ENCODE assay signal across 24 mouse cellular contexts in genomic region chr15:78260668-78261333, GRCm38 (mm10). TPM values are rescaled to one million over a fixed set of nuclear protein-coding genes. Genes with fewer than 3 reads are reported as not detected.
DNase-seq lines count a peak whose midpoint lies in the region; ATAC-seq lines count a peak whose summit lies in the region.
"Had no signal": no experiment of that assay in that cellular context is flagged by ENCODE, and none has a peak within 500 bp of the region (broad histone marks: within the 10 kb centered on the region; RNA-seq: fewer than 3 reads in every experiment).

No protein-coding gene starts in this region.

- H3K4me2 ChIP-seq in heart, embryonic 13.5 days = peak overlapping the region; percentile 48
- peak overlapping the region; percentile 57 for H3K4me2 ChIP-seq in liver, embryonic 12.5 days
- H3K4me2 ChIP-seq: forebrain, embryonic 15.5 days; midbrain, embryonic 15.5 days had no signal

- peaks cover 1% of the 10 kb centered on the region for H3K27me3 ChIP-seq in heart, embryonic 13.5 days (replicated peaks)
- H3K27me3 ChIP-seq in liver, embryonic 12.5 days (replicated peaks) = peaks cover 18% of the 10 kb centered on the region
- H3K27me3 ChIP-seq: forebrain, embryonic 15.5 days; midbrain, embryonic 15.5 days had no signal

- H3K4me1 ChIP-seq in heart, embryonic 13.5 days = peaks cover 14% of the 10 kb centered on the region
- peaks cover 55% of the 10 kb centered on the region for H3K4me1 ChIP-seq in liver, embryonic 12.5 days
- H3K4me1 ChIP-seq: embryonic facial prominence, embryonic 10.5 days; forebrain, embryonic 15.5 days had no signal

- H3K27ac ChIP-seq in heart, embryonic 13.5 days (replicated peaks) = no peak overlapping the region; the same call in 1 of the 2 replicates
- peak overlapping the region; percentile 89 for H3K27ac ChIP-seq in liver, embryonic 12.5 days
- H3K27ac ChIP-seq: embryonic facial prominence, embryonic 10.5 days; forebrain, embryonic 15.5 days; kidney, postnatal 0 days; midbrain, embryonic 15.5 days had no signal

- no peak overlapping the region for H3K9ac ChIP-seq in heart, embryonic 13.5 days
- H3K9ac ChIP-seq in liver, embryonic 12.5 days = peak overlapping the region; percentile 66
- H3K9ac ChIP-seq: forebrain, embryonic 15.5 days; midbrain, embryonic 15.5 days had no signal

- peak; percentile 53 for ATAC-seq in heart, embryonic 13.5 days (ENCODE audit: extremely low read depth, insufficient number of reproducible peaks, low FRiP score, low TSS enrichment)
- ATAC-seq in erythroblast, adult 5-6 weeks (replicated peaks; ENCODE audit: low FRiP score, poor library complexity, severe bottlenecking) = peak; percentile 68
- peak; percentile 95 for ATAC-seq in liver, embryonic 12.5 days
- ATAC-seq in megakaryocyte-erythroid progenitor cell, adult 5-6 weeks (replicated peaks; ENCODE audit: low FRiP score, low TSS enrichment, poor library complexity, severe bottlenecking) = peak; percentile 51
- ATAC-seq: activated CD4-positive, CD25-positive, alpha-beta regulatory T cell, adult 4 months; forebrain, embryonic 15.5 days; hindbrain, embryonic 16.5 days; intestine, postnatal 0 days; midbrain, embryonic 15.5 days; Patski had no signal

- no peak for DNase-seq in heart, adult 11 months
- DNase-seq in layer of hippocampus, postnatal 25 days (ENCODE audit: extremely low spot score in 1 of 2, low spot score in 1 of 2) = no peak
- no peak for DNase-seq in testis, postnatal 14 days (ENCODE audit: low spot score)
- DNase-seq: adrenal gland, postnatal 36 days; cerebellum, adult 2 months; gastrocnemius, postnatal 25 days; heart, postnatal 4 days; layer of hippocampus, postnatal 36 days; right cerebral cortex, postnatal 14 days had no signal

- 48% methylated on average over 13 of the region's 13 CpGs for WGBS in heart, embryonic 13.5 days
- WGBS in liver, embryonic 12.5 days (ENCODE audit: insufficient replicate concordance) = 42% methylated on average over 13 of the region's 13 CpGs

- H3K36me3 ChIP-seq in heart, embryonic 13.5 days = no peaks in the 10 kb centered on the region
- H3K36me3 ChIP-seq in liver, embryonic 12.5 days = no peaks in the 10 kb centered on the region
- H3K36me3 ChIP-seq: embryonic facial prominence, embryonic 10.5 days; forebrain, embryonic 15.5 days; midbrain, embryonic 15.5 days had no signal

- no peaks in the 10 kb centered on the region for H3K9me3 ChIP-seq in heart, embryonic 13.5 days
- H3K9me3 ChIP-seq in liver, embryonic 12.5 days (replicated peaks) = no peaks in the 10 kb centered on the region
- H3K9me3 ChIP-seq: embryonic facial prominence, embryonic 10.5 days; forebrain, embryonic 15.5 days; midbrain, embryonic 15.5 days had no signal

- H3K4me3 ChIP-seq in heart, embryonic 13.5 days = no peak overlapping the region; the same call in 1 of the 2 replicates
- peak overlapping the region; percentile 49 for H3K4me3 ChIP-seq in liver, embryonic 12.5 days
- H3K4me3 ChIP-seq: embryonic facial prominence, embryonic 10.5 days; forebrain, embryonic 15.5 days; midbrain, embryonic 15.5 days; myocyte had no signal

RNA-seq across cellular contexts. Expression of gene Ncf4, which starts 16.2 kb away (rescaled TPM):
- 5.3 and 7.5 TPM in 2 replicates for polyA plus RNA-seq in heart, embryonic 13.5 days (2015; fragmentation: Nextera tagmentation; extraction: Ambion mirVana)
- total RNA-seq in erythroblast, adult 5-6 weeks (2015; ENCODE audit: low replicate concordance) = 95.7 and 115 TPM in 2 replicates
- total RNA-seq in erythroblast, adult 5-6 weeks (2017; ENCODE audit: low replicate concordance) = 33.8 and 63.7 TPM in 2 replicates
- 31.4 and 37.5 TPM in 2 replicates for polyA plus RNA-seq in liver, embryonic 12.5 days (2016; fragmentation: Nextera tagmentation; extraction: Ambion mirVana)
- total RNA-seq in megakaryocyte-erythroid progenitor cell, adult 5-6 weeks (2014; fragmentation: Nextera tagmentation) = 2.9 and 6.6 TPM in 2 replicates
- total RNA-seq in megakaryocyte-erythroid progenitor cell, adult 5-6 weeks (2017) = 4.8 TPM in 2 replicates
- 1 to 10 TPM; 1.1 to 1.3 TPM for total RNA-seq in layer of hippocampus, postnatal 25 days (2021)

RNA-seq across cellular contexts. Expression of gene Csf2rb2, which starts 44.7 kb away (rescaled TPM):
- 0.28 and 0.39 TPM in 2 replicates for polyA plus RNA-seq in heart, embryonic 13.5 days (2015; fragmentation: Nextera tagmentation; extraction: Ambion mirVana)
- 6.5 and 6.9 TPM in 2 replicates for total RNA-seq in erythroblast, adult 5-6 weeks (2015; ENCODE audit: low replicate concordance)
- total RNA-seq in erythroblast, adult 5-6 weeks (2017; ENCODE audit: low replicate concordance) = 0.98 and 1.4 TPM in 2 replicates
- polyA plus RNA-seq in liver, embryonic 12.5 days (2016; fragmentation: Nextera tagmentation; extraction: Ambion mirVana) = 0.79 and 1.0 TPM in 2 replicates
- total RNA-seq in megakaryocyte-erythroid progenitor cell, adult 5-6 weeks (2014; fragmentation: Nextera tagmentation) = 2.4 TPM in 1 of 2 replicates, not detected in the other
- 0.30 TPM in 1 of 2 replicates, not detected in the other for total RNA-seq in megakaryocyte-erythroid progenitor cell, adult 5-6 weeks (2017)
- total RNA-seq in layer of hippocampus, postnatal 25 days (2021) = 1 to 10 TPM; 1.5 to 2.1 TPM
- polyA plus RNA-seq: activated CD4-positive, CD25-positive, alpha-beta regulatory T cell, adult 4 months had no signal

RNA-seq across cellular contexts. Expression of gene Pvalb, which starts 54.6 kb away (rescaled TPM):
- polyA plus RNA-seq in heart, embryonic 13.5 days (2015; fragmentation: Nextera tagmentation; extraction: Ambion mirVana) = 0.40 and 0.47 TPM in 2 replicates
- not detected in 2 replicates for total RNA-seq in erythroblast, adult 5-6 weeks (2015; ENCODE audit: low replicate concordance)
- total RNA-seq in erythroblast, adult 5-6 weeks (2017; ENCODE audit: low replicate concordance) = not detected in 2 replicates
- polyA plus RNA-seq in liver, embryonic 12.5 days (2016; fragmentation: Nextera tagmentation; extraction: Ambion mirVana) = not detected in 2 replicates
- total RNA-seq in megakaryocyte-erythroid progenitor cell, adult 5-6 weeks (2014; fragmentation: Nextera tagmentation) = not detected in 2 replicates
- total RNA-seq in megakaryocyte-erythroid progenitor cell, adult 5-6 weeks (2017) = not detected in 2 replicates
- 10 to 100 TPM; 56.5 to 58.5 TPM for total RNA-seq in layer of hippocampus, postnatal 25 days (2021)
- total RNA-seq: adrenal gland, postnatal 36 days; common myeloid progenitor, adult 5-6 weeks had no signal
- polyA plus RNA-seq: activated CD4-positive, CD25-positive, alpha-beta regulatory T cell, adult 4 months; embryonic facial prominence, embryonic 10.5 days; forebrain, embryonic 15.5 days; intestine, postnatal 0 days; Patski; spleen, adult 2 months had no signal

Comparison
In these comparisons a context has a peak if more than half of its experiments do, and no peak if none do; other contexts are left out.
1. RNA of gene Ncf4, which starts 16.2 kb away (total RNA-seq): 33.8 to 115 TPM in erythroblast, adult 5-6 weeks; 2.9 to 6.6 TPM in megakaryocyte-erythroid progenitor cell, adult 5-6 weeks and 1.1 to 1.3 TPM in layer of hippocampus, postnatal 25 days; every median in the first group is over 4 times any median in the second.
2. RNA of gene Pvalb, which starts 54.6 kb away (total RNA-seq): 56.5 to 58.5 TPM in layer of hippocampus, postnatal 25 days; not detected in erythroblast, adult 5-6 weeks and not detected in megakaryocyte-erythroid progenitor cell, adult 5-6 weeks; every median in the first group is over 10 times any median in the second.
3. Peak in every context shown above with its lines, with median percentiles within 50 percentile points of each other: ATAC-seq.